Mouse (Mus musculus) adrenal gland, postnatal 4 days (tissue): ENCODE measurements around the gene Rabif. TPM values are rescaled to one million over a fixed set of nuclear protein-coding genes. Genes with fewer than 3 reads are reported as not detected.
A peak's percentile ranks its signal among the peaks of the same experiment; 100 is the strongest.

Experiments
- DNase-seq, 2 experiments: peaks; one replicate each; pipeline ENCODE4 v3.0.0; 2021 to 2022; ENCODE audit warnings: low spot score in 2 of 2, mixed read lengths in 2 of 2
- total RNA-seq, 2 experiments: library from RNA; stranded (reverse); gene quantifications; 2 replicates each; pipeline ENCODE4 v1.2.3; 2021

Rabif gene
- total RNA-seq, 2 experiments from 2014 or later: 28.7 to 29.6 TPM

DNA sequence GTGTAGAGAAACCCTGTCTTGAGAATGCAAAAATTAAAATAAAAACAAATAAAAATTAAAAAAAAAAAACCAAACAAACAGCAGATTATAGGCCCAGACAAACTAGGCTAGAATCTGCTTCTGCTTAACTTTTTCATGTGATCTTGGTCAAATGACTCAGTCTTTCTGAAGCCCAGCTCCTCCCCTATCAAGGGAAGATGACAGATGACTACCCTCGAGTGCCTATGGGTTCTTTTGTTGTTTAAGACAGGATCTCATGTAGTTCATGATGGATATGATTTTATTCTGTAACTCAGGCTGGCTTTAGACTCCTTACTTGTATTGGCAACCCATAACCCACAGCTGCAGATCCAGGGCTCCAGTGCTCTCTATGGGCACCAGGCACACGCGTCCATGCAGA, 57.4 kb downstream of the Rabif start:
- no peak for DNase-seq

DNA sequence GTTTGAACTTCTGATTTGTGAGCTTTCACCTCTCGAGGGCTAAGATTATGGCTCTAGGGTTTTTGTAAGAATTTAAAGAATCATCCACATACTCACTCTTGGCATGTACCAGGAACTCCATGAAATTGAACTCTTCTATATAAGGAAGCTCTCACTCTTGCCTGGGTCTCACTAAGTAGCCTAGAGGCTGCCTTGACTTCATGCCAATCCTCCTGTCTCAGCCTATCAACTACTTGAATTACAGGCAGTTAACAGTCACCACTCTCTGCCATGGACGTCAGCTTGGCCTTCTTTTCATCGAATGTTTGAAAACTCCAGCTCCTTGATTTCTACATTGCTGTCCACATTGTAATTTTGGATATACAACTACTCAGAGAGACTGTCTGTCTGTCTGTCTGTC, 57.9 kb downstream of the Rabif start:
- DNase-seq: no peak

DNA sequence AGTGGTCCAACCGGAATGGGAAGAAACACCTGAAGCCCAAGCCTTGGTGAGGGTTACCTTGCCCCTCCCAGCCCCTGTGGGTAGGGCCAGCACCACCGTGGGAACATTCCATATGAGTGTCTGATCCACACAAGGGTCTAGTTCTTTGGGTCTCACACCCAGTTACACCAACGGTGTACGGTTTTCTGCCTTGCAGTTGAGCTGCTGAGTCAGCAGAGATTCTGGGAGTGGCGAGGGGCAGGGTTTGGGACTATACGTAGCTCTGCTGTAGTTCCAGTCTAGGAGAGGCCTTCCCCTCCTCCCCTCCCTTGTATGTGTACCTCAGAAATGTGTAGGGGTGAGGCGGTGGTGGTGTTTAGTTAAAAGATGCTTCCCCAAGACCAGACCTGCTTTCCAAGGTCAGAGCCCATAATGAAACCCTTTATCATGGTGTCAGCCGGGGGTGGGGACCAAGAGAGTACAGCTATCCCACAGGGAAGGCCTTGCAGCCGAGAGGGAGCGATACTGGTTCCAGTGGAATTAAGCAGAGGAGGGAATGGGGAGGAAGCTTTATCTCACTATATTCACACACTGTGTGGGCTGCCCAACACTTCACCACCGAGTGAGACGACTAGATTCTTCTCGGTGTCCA, 60.9 kb downstream of the Rabif start:
- DNase-seq: peak in 1 of 2 experiments; percentile 3

DNA sequence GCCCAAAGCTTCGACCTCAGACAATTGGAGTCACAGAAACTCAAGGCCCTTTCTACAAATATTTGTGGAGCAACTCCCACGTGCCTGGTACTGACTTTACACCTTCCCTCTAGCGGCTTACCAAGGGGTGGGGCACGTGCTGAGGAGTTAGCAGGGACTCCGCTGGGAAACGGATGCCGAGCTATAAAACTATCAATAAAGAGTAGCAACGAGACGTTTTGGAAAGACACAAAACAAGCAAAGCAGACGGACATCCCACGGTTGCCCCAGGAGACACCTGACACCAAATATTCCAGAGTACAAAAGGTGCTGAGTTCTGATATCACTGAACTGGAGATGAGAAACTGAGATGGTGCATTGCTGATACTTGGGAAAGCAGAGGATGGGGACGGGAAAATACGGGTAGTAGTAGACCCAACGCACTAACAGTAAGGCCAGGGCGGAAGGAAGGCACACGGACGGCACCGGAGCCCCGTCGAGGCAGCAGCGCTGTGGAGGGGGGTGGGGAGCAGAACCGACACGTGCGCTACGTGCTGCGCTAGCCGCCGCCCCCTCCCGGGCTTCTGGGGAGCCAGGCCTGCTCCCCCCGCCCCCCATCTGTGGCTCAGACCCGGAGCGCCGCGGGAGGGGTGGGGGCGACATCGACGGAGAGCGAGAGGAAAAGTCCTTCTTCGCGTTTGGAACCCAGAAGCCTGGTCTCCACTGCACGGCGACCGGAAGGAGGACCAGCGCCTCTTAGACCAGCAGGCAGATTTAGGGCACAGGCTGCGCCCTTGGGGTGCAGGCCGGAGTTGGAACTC, 61.6 kb downstream of the Rabif start:
- DNase-seq: no peak

DNA sequence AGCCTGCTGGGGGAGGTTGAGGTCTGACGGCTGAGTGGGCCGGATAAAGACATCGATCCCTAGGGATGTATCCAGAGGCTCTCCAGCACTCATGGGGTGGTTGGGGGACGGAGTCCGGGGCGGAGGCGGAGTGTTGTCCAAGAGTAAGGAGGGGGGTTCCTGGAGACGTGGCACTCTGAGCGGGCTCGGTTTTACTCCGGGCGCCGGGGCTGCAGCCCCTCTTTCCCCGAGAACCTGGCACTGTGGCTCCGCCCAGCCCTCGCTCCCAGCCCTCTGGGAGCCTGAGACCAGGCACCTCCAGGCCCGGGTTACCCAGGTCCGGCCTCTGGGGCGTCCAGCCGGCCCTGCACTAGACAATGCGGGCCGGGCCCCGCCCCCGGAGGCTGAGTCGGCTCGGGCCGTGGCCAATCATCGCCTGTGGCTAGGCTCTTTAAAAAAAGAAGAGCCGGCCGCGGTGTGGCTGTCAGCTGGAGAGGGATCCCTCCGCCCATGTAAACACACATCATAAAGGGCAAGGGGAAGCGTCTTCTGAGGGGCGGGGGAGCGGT, 62.3 kb downstream of the Rabif start:
- DNase-seq: peak; percentile 81 to 92

Other genes with a start within 250 kb of the Rabif start
- gene Myog, start 204.7 kb upstream of the Rabif start, total RNA-seq: 1 to 10 TPM; 1.8 to 3.4 TPM
- gene Ppfia4, start 161.7 kb upstream of the Rabif start, total RNA-seq: 1 to 10 TPM; 2.9 to 3.5 TPM
- gene Tmem183a, start 132.7 kb upstream of the Rabif start, total RNA-seq: 10 to 100 TPM; 53.9 to 60.4 TPM
- not detected for gene 4933406M09Rik, start 108.7 kb upstream of the Rabif start, total RNA-seq
- 10 to 100 TPM; 27.0 to 28.8 TPM for gene Cyb5r1, start 89.1 kb upstream of the Rabif start, total RNA-seq
- gene Adipor1, start 79.3 kb upstream of the Rabif start, total RNA-seq: 100 to 1,000 TPM; 108 to 109 TPM
- 10 to 100 TPM; 25.4 to 26.5 TPM for gene Klhl12, start 39.1 kb upstream of the Rabif start, total RNA-seq
- gene Mgat4e, start 55.0 kb downstream of the Rabif start, total RNA-seq: not detected
- gene Kdm5b, start 65.5 kb downstream of the Rabif start, total RNA-seq: 10 to 100 TPM; 64.0 to 65.5 TPM
- 1 to 10 TPM; 1.5 to 2.9 TPM for gene Syt2, start 152.0 kb downstream of the Rabif start, total RNA-seq